Mouse (Mus musculus) kidney, postnatal 0 days (tissue): ENCODE results near the gene Tbc1d24. TPM values are rescaled to one million over a fixed set of nuclear protein-coding genes. Genes with fewer than 3 reads are reported as not detected.
A peak's percentile ranks its signal among the peaks of the same experiment; 100 is the strongest.

Experiments used
- ATAC-seq: fragments of 200-750 bp; cut with Nextera tagmentation; replicated peaks from 2 replicates; pipeline ENCODE4 v1.8.0; 2017; ENCODE audit warnings: low read depth, moderate number of reproducible peaks, moderate TSS enrichment, moderate library complexity; ENCODE audit not compliant: low FRiP score
- DNase-seq: peaks from one replicate; pipeline ENCODE4 v3.0.0-alpha.2; 2016; ENCODE audit warnings: low spot score
- H3K27ac ChIP-seq: fragments of 300-500 bp; sonication (generic); 2 replicates; pipeline ENCODE4 v1.5.1; 2014; ENCODE audit warnings: mild to moderate bottlenecking
- H3K27me3 ChIP-seq: fragments of 300-500 bp; sonication (generic); 2 replicates; pipeline ENCODE4 v1.6.1; 2014; ENCODE audit warnings: low read length, mixed read lengths; ENCODE audit not compliant: insufficient read depth
- H3K36me3 ChIP-seq: fragments of 300-500 bp; sonication (generic); 2 replicates; pipeline ENCODE4 v1.6.1; 2014; ENCODE audit warnings: low read length, mixed read lengths; ENCODE audit not compliant: insufficient read depth
- H3K4me1 ChIP-seq: fragments of 300-500 bp; sonication (generic); replicated peaks from 2 replicates; pipeline ENCODE4 v1.6.1; 2014; ENCODE audit warnings: antibody characterized with exemption, low read length, mixed read lengths; ENCODE audit not compliant: insufficient read depth
- H3K4me2 ChIP-seq: fragments of 300-500 bp; sonication (generic); 2 replicates; pipeline ENCODE4 v1.6.1; 2014; ENCODE audit warnings: mild to moderate bottlenecking, low read length, moderate library complexity, mixed read lengths
- H3K4me3 ChIP-seq: fragments of 300-500 bp; sonication (generic); replicated peaks from 2 replicates; pipeline ENCODE4 v1.5.1; 2014; ENCODE audit warnings: low read depth, low read length
- H3K9ac ChIP-seq: fragments of 300-500 bp; sonication (generic); 2 replicates; pipeline ENCODE4 v1.6.1; 2014; ENCODE audit warnings: low read depth, low read length
- H3K9me3 ChIP-seq: fragments of 300-500 bp; sonication (generic); replicated peaks from 2 replicates; pipeline ENCODE4 v1.6.1; 2016; ENCODE audit warnings: low read length, inconsistent platforms, mixed read lengths
- CTCF ChIP-seq: IDR thresholded peaks from 2 replicates; pipeline ENCODE4 v1.5.1; 2016; ENCODE audit warnings: antibody characterized with exemption, low read depth, mild to moderate bottlenecking, moderate library complexity
- WGBS: fragments of 180-500 bp; shearing (Covaris S2); extraction: QIAGEN DNeasy Blood & Tissue Kit; methylation state at CpG from one replicate; pipeline ENCODE4 v1.1.7; 2014; 5-methylcytosine and 5-hydroxymethylcytosine counted together
- polyA plus RNA-seq: library from polyadenylated mRNA; unstranded; fragments of >200 nt; fragmentation: Nextera tagmentation; extraction: Ambion mirVana; gene quantifications from 2 replicates; pipeline ENCODE4 v1.2.1, GENCODE M21; 2015

Tbc1d24 gene
- polyA plus RNA-seq, 1 experiment from 2014 or later = 2.3 TPM

GRCm38 (mm10) chr17:24211631-24212440, 6.5 kb upstream of the Tbc1d24 start:
- ATAC-seq = peak; percentile 29; the same call in 1 of the 2 replicates
- no peak for TF ChIP-seq CTCF
- peak overlapping the region; percentile 58 for H3K9ac ChIP-seq
- peak; percentile 72 for DNase-seq
- peak overlapping the region; percentile 79 for H3K4me2 ChIP-seq
- WGBS = 4% methylated on average over 37 of the region's 37 CpGs
- H3K4me3 ChIP-seq = peak overlapping the region; percentile 30
- no peaks in the 10 kb centered on the region for H3K9me3 ChIP-seq
- 0 out of 2 replicates have a peak, but pooled peaks cover 7% of the 10 kb centered on the region for H3K36me3 ChIP-seq
- peaks cover 23% of the 10 kb centered on the region for H3K4me1 ChIP-seq
- H3K27ac ChIP-seq = no peak overlapping the region
- peaks cover 3% of the 10 kb centered on the region; the same call in 1 of the 2 replicates for H3K27me3 ChIP-seq

GRCm38 (mm10) chr17:24210591-24210990, 5.2 kb upstream of the Tbc1d24 start:
- H3K4me3 ChIP-seq = no peak overlapping the region
- H3K9me3 ChIP-seq = no peaks in the 10 kb centered on the region
- 0 out of 2 replicates have a peak, but pooled peaks cover 2% of the 10 kb centered on the region for H3K36me3 ChIP-seq
- no peak for TF ChIP-seq CTCF
- H3K4me1 ChIP-seq = peaks cover 31% of the 10 kb centered on the region
- H3K9ac ChIP-seq = no peak overlapping the region
- DNase-seq = no peak
- peaks cover 3% of the 10 kb centered on the region; the same call in 1 of the 2 replicates for H3K27me3 ChIP-seq
- WGBS = 93% methylated on average over 3 of the region's 3 CpGs
- no peak overlapping the region for H3K27ac ChIP-seq
- H3K4me2 ChIP-seq = no peak overlapping the region
- no peak for ATAC-seq

- 0 out of 2 replicates have a peak overlapping the region, but pooled peaks have one; percentile 19 for H3K9ac ChIP-seq
- H3K9me3 ChIP-seq = no peaks in the 10 kb centered on the region
Observed at GRCm38 (mm10) chr17:24209916-24210240, 4.5 kb upstream of the Tbc1d24 start.

GRCm38 (mm10) chr17:24209043-24209915, 3.9 kb upstream of the Tbc1d24 start, which contains the start of gene Ntn3:
TSS of gene Ntn3 (minus strand) at chr17:24209531.
- ATAC-seq (peak; percentile 22; the same call in 1 of the 2 replicates), DNase-seq (peak; percentile 73)
- H3K4me2 ChIP-seq = peak within 1 kb of the TSS; percentile 87
- no peaks in the 10 kb centered on the region for H3K36me3 ChIP-seq
- H3K9me3 ChIP-seq = no peaks in the 10 kb centered on the region
- peak within 1 kb of the TSS; percentile 57 for H3K27ac ChIP-seq
- peak within 1 kb of the TSS; percentile 72 for H3K9ac ChIP-seq
- H3K27me3 ChIP-seq = peaks cover 3% of the 10 kb centered on the region; the same call in 1 of the 2 replicates
- 2% methylated on average over 42 of the region's 43 CpGs for WGBS
- H3K4me1 ChIP-seq = peaks cover 37% of the 10 kb centered on the region
- no peak for TF ChIP-seq CTCF
- peak within 1 kb of the TSS; percentile 42 for H3K4me3 ChIP-seq

More at GRCm38 (mm10) chr17:24209916-24210240, 4.5 kb upstream of the Tbc1d24 start:
- Histone ChIP-seq H3K4me3 (no peak overlapping the region), H3K27ac (no peak overlapping the region), H3K4me1 (peaks cover 34% of the 10 kb centered on the region), H3K36me3 (no peaks in the 10 kb centered on the region), H3K27me3 (peaks cover 3% of the 10 kb centered on the region; the same call in 1 of the 2 replicates), H3K4me2 (0 out of 2 replicates have a peak overlapping the region, but pooled peaks have one; percentile 87)
- ATAC-seq = no peak
- no peak for TF ChIP-seq CTCF
- no peak for DNase-seq
- 86% methylated on average over 3 of the region's 3 CpGs for WGBS

- 3% methylated on average over 29 of the region's 29 CpGs for WGBS
- no peak for ATAC-seq
- H3K4me3 ChIP-seq = peak overlapping the region; percentile 42
- H3K9me3 ChIP-seq = no peaks in the 10 kb centered on the region
- peak overlapping the region; percentile 87 for H3K4me2 ChIP-seq
- peak overlapping the region; percentile 72 for H3K9ac ChIP-seq
- DNase-seq = no peak
- TF ChIP-seq CTCF = no peak
- peaks cover 37% of the 10 kb centered on the region for H3K4me1 ChIP-seq
- H3K27ac ChIP-seq = no peak overlapping the region; the same call in 1 of the 2 replicates
- H3K36me3 ChIP-seq = no peaks in the 10 kb centered on the region
- H3K27me3 ChIP-seq = peaks cover 3% of the 10 kb centered on the region; the same call in 1 of the 2 replicates
Observed at GRCm38 (mm10) chr17:24208641-24209042, 3.3 kb upstream of the Tbc1d24 start.
